Mouse (Mus musculus) stomach, postnatal 0 days (tissue): ENCODE results near the gene Pomt1. TPM values are rescaled to one million over a fixed set of nuclear protein-coding genes. Genes with fewer than 3 reads are reported as not detected.
"Not testable (repeated sequence)": the region's sequence is repeated elsewhere in the genome, so short reads cannot be mapped to it uniquely, and the experiment has no call there.

ENCODE experiments used
- ATAC-seq: fragments of 200-750 bp; cut with Nextera tagmentation; 2 replicates; pipeline ENCODE4 v1.8.0; 2017; ENCODE audit not compliant: low FRiP score, low TSS enrichment
- DNase-seq: peaks from one replicate; pipeline ENCODE4 v3.0.0-alpha.2; 2016; ENCODE audit warnings: low spot score
- H3K27ac ChIP-seq: fragments of 300-500 bp; sonication (generic); replicated peaks from 2 replicates; pipeline ENCODE4 v1.5.1; 2014; ENCODE audit warnings: mild to moderate bottlenecking, control low read depth
- H3K27me3 ChIP-seq: fragments of 300-500 bp; sonication (generic); 2 replicates; pipeline ENCODE4 v1.6.1; 2014; ENCODE audit warnings: low read length; ENCODE audit not compliant: control insufficient read depth, insufficient read depth
- H3K36me3 ChIP-seq: fragments of 300-500 bp; sonication (generic); 2 replicates; pipeline ENCODE4 v1.6.1; 2014; ENCODE audit warnings: low read length, mixed read lengths; ENCODE audit not compliant: control insufficient read depth, insufficient read depth
- H3K4me1 ChIP-seq: fragments of 300-500 bp; sonication (generic); replicated peaks from 2 replicates; pipeline ENCODE4 v1.6.1; 2014; ENCODE audit warnings: antibody characterized with exemption; ENCODE audit not compliant: control insufficient read depth, insufficient read depth
- H3K4me2 ChIP-seq: fragments of 300-500 bp; sonication (generic); replicated peaks from 2 replicates; pipeline ENCODE4 v1.6.1; 2014; ENCODE audit warnings: low read depth, mild to moderate bottlenecking, control low read depth, moderate library complexity
- H3K4me3 ChIP-seq: fragments of 300-500 bp; sonication (generic); 2 replicates; pipeline ENCODE4 v1.5.1; 2014; ENCODE audit warnings: low read depth, low read length, control low read depth
- H3K9ac ChIP-seq: fragments of 300-500 bp; sonication (generic); 2 replicates; pipeline ENCODE4 v1.6.1; 2014; ENCODE audit warnings: mild to moderate bottlenecking, low read length, control low read depth, mixed read lengths
- H3K9me3 ChIP-seq: fragments of 300-500 bp; sonication (generic); 2 replicates; pipeline ENCODE4 v1.6.1; 2016; ENCODE audit warnings: low read length; ENCODE audit not compliant: control insufficient read depth
- CTCF ChIP-seq: IDR thresholded peaks from 2 replicates; pipeline ENCODE4 v1.5.1; 2016; ENCODE audit warnings: antibody characterized with exemption, low read depth, mild to moderate bottlenecking, moderate library complexity
- EP300 ChIP-seq: optimal IDR thresholded peaks from 2 replicates; pipeline ENCODE3; 2016; ENCODE audit warnings: antibody characterized with exemption
- WGBS: fragments of 180-500 bp; shearing (Covaris S2); extraction: QIAGEN DNeasy Blood & Tissue Kit; methylation state at CpG from one replicate; pipeline ENCODE4 v1.1.7; 2014; 5-methylcytosine and 5-hydroxymethylcytosine counted together
- polyA plus RNA-seq: library from polyadenylated mRNA; unstranded; fragments of >200 nt; fragmentation: Nextera tagmentation; extraction: Ambion mirVana; gene quantifications from 2 replicates; pipeline ENCODE4 v1.2.1, GENCODE M21; 2015

Pomt1 gene
- polyA plus RNA-seq, 1 experiment from 2014 or later, result 6.2 TPM

- peak; percentile 99 for DNase-seq
- H3K4me2 ChIP-seq, result peak within 1 kb of the TSS; percentile 76
- WGBS, result under 1% methylated on average over 38 of the region's 41 CpGs
- H3K27ac ChIP-seq, result peak within 1 kb of the TSS; percentile 90
- no peak for TF ChIP-seq EP300
- TF ChIP-seq CTCF, result 0 out of 2 replicates have a peak, but pooled peaks have one; percentile 8
- peak within 1 kb of the TSS; percentile 85 for H3K4me3 ChIP-seq
- no peaks in the 10 kb centered on the region for H3K27me3 ChIP-seq
- H3K4me1 ChIP-seq, result 0 out of 2 replicates have a peak, but pooled peaks cover 3% of the 10 kb centered on the region
- peaks cover 14% of the 10 kb centered on the region for H3K36me3 ChIP-seq
- ATAC-seq, result peak; percentile 99
- peak within 1 kb of the TSS; percentile 94 for H3K9ac ChIP-seq
- no peaks in the 10 kb centered on the region for H3K9me3 ChIP-seq
Observed at GRCm38 (mm10) chr2:32287923-32288367, 51.6 kb downstream of the Pomt1 start, which contains the start of gene Swi5. TSS of gene Swi5 (minus strand) at chr2:32288075.

- peak; percentile 63 for ATAC-seq
- under 1% methylated on average over 28 of the region's 29 CpGs for WGBS
- Histone ChIP-seq H3K9me3 (no peaks in the 10 kb centered on the region), H3K4me1 (0 out of 2 replicates have a peak, but pooled peaks cover 3% of the 10 kb centered on the region), H3K4me3 (peak overlapping the region; percentile 85), H3K9ac (peak overlapping the region; percentile 79), H3K4me2 (peak overlapping the region; percentile 76), H3K36me3 (peaks cover 14% of the 10 kb centered on the region), H3K27ac (peak overlapping the region; percentile 82), H3K27me3 (no peaks in the 10 kb centered on the region)
- TF ChIP-seq EP300, result no peak
- TF ChIP-seq CTCF, result 0 out of 2 replicates have a peak, but pooled peaks have one; percentile 4
- no peak for DNase-seq
Observed at GRCm38 (mm10) chr2:32288371-32288931, 52.1 kb downstream of the Pomt1 start.

- Histone ChIP-seq H3K27me3 (no peaks in the 10 kb centered on the region), H3K4me3 (no peak overlapping the region; the same call in 1 of the 2 replicates), H3K27ac (no peak overlapping the region), H3K4me1 (0 out of 2 replicates have a peak, but pooled peaks cover 3% of the 10 kb centered on the region), H3K4me2 (peak overlapping the region; percentile 76), H3K9me3 (no peaks in the 10 kb centered on the region), H3K9ac (no peak overlapping the region), H3K36me3 (peaks cover 6% of the 10 kb centered on the region; the same call in 1 of the 2 replicates)
- DNase-seq (no peak), ATAC-seq (no peak)
- TF ChIP-seq CTCF, result peak; percentile 76
- no peak for TF ChIP-seq EP300
Observed at GRCm38 (mm10) chr2:32289578-32289977, 53.2 kb downstream of the Pomt1 start.

GRCm38 (mm10) chr2:32294348-32294747 is 58.0 kb downstream of the Pomt1 start:
- Histone ChIP-seq H3K36me3 (peaks cover 19% of the 10 kb centered on the region), H3K9ac (no peak overlapping the region), H3K4me3 (no peak overlapping the region), H3K9me3 (no peaks in the 10 kb centered on the region), H3K27ac (no peak overlapping the region), H3K27me3 (no peaks in the 10 kb centered on the region), H3K4me2 (no peak overlapping the region), H3K4me1 (no peaks in the 10 kb centered on the region)
- no peak for ATAC-seq
- TF ChIP-seq CTCF (no peak), EP300 (no peak)
- WGBS, result 74% methylated on average over 8 of the region's 8 CpGs
- DNase-seq, result no peak

- WGBS, result 66% methylated on average over 3 of the region's 3 CpGs
- peak; percentile 65 for ATAC-seq
Observed at GRCm38 (mm10) chr2:32295285-32295684, 58.9 kb downstream of the Pomt1 start.

GRCm38 (mm10) chr2:32295842-32296241 is 59.5 kb downstream of the Pomt1 start:
- not testable (repeated sequence) for H3K27me3 ChIP-seq, H3K27ac ChIP-seq, ATAC-seq, H3K4me3 ChIP-seq, H3K4me1 ChIP-seq, DNase-seq, H3K9me3 ChIP-seq, H3K9ac ChIP-seq, H3K4me2 ChIP-seq
- peaks cover 21% of the 10 kb centered on the region for H3K36me3 ChIP-seq
- WGBS, result 83% methylated on average over 2 of the region's 2 CpGs

More at GRCm38 (mm10) chr2:32295285-32295684, 58.9 kb downstream of the Pomt1 start:
- no peak for DNase-seq
- no peak overlapping the region for H3K4me3 ChIP-seq
- H3K27ac ChIP-seq, result no peak overlapping the region; the same call in 1 of the 2 replicates
- no peaks in the 10 kb centered on the region for H3K4me1 ChIP-seq
- no peaks in the 10 kb centered on the region for H3K27me3 ChIP-seq
- H3K36me3 ChIP-seq, result peaks cover 19% of the 10 kb centered on the region
- no peak overlapping the region for H3K4me2 ChIP-seq
- no peaks in the 10 kb centered on the region for H3K9me3 ChIP-seq
- H3K9ac ChIP-seq, result no peak overlapping the region
- TF ChIP-seq EP300, result no peak
- no peak for TF ChIP-seq CTCF
